Mouse (Mus musculus) thymus, adult 2 months (tissue): ENCODE results near the gene Tbc1d19. TPM values are rescaled to one million over a fixed set of nuclear protein-coding genes. Genes with fewer than 3 reads are reported as not detected.

Source experiments
- DNase-seq: peaks from one replicate; pipeline ENCODE4 v3.0.0; 2021
- H3K27ac ChIP-seq: fragments of 200-500 bp; 2 replicates; pipeline ENCODE4 v1.5.1; 2012; ENCODE audit warnings: low read length, control low read depth; ENCODE audit not compliant: control insufficient read depth, insufficient read depth
- H3K27me3 ChIP-seq: fragments of 200-500 bp; 2 replicates; pipeline ENCODE4 v1.6.1; 2012; ENCODE audit warnings: mild to moderate bottlenecking, low read length, moderate library complexity, mixed read lengths; ENCODE audit not compliant: control insufficient read depth, insufficient read depth
- H3K36me3 ChIP-seq: fragments of 200-500 bp; 2 replicates; pipeline ENCODE4 v1.6.1; 2012; ENCODE audit warnings: mild to moderate bottlenecking, low read length, moderate library complexity; ENCODE audit not compliant: control insufficient read depth, insufficient read depth
- H3K4me1 ChIP-seq: fragments of 200-500 bp; replicated peaks from 2 replicates; pipeline ENCODE4 v1.6.1; 2012; ENCODE audit warnings: low read length; ENCODE audit not compliant: control insufficient read depth, insufficient read depth
- H3K4me3 ChIP-seq: fragments of 200-500 bp; 2 replicates; pipeline ENCODE4 v1.5.1; 2012; ENCODE audit warnings: mild to moderate bottlenecking, low read length, control low read depth, moderate library complexity; ENCODE audit not compliant: control insufficient read depth, insufficient read depth
- CTCF ChIP-seq: fragments of 200-500 bp; IDR thresholded peaks from 2 replicates; pipeline ENCODE4 v1.5.1; 2012; ENCODE audit warnings: mild to moderate bottlenecking, control low read depth, low read length, moderate library complexity, borderline replicate concordance; ENCODE audit not compliant: control insufficient read depth, poor library complexity, insufficient read depth; ENCODE audit errors: extremely low read depth
- POLR2A ChIP-seq: fragments of 200-500 bp; IDR thresholded peaks from 2 replicates; pipeline ENCODE4 v1.6.1; 2012; ENCODE audit warnings: mild to moderate bottlenecking, low read length, control low read depth, moderate library complexity; ENCODE audit not compliant: control insufficient read depth, poor library complexity, insufficient read depth; ENCODE audit errors: extremely low read depth
- WGBS: fragments of 180-500 bp; shearing (Covaris S2); methylation state at CpG from one replicate; pipeline ENCODE4 v1.1.7; 2018; 5-methylcytosine and 5-hydroxymethylcytosine counted together
- polyA plus RNA-seq: library from polyadenylated mRNA; depleted of rRNA; stranded (reverse); fragments of >200 nt; gene quantifications from 2 replicates; pipeline ENCODE4 v1.2.3, GENCODE M21; 2012

The Tbc1d19 gene
- polyA plus RNA-seq, 1 experiment: 5.3 TPM

GRCm38 (mm10) chr5:53934040-53934439 lies 124.6 kb downstream of the Tbc1d19 start:
- H3K4me3 ChIP-seq: no peak overlapping the region
- TF ChIP-seq CTCF (no peak), POLR2A (no peak)
- H3K27me3 ChIP-seq: no peaks in the 10 kb centered on the region
- H3K36me3 ChIP-seq: no peaks in the 10 kb centered on the region
- H3K27ac ChIP-seq: no peak overlapping the region
- H3K4me1 ChIP-seq: 0 out of 2 replicates have a peak, but pooled peaks cover 3% of the 10 kb centered on the region
- WGBS: 97% methylated on average over 2 of the region's 2 CpGs
- no peak for DNase-seq

DNA sequence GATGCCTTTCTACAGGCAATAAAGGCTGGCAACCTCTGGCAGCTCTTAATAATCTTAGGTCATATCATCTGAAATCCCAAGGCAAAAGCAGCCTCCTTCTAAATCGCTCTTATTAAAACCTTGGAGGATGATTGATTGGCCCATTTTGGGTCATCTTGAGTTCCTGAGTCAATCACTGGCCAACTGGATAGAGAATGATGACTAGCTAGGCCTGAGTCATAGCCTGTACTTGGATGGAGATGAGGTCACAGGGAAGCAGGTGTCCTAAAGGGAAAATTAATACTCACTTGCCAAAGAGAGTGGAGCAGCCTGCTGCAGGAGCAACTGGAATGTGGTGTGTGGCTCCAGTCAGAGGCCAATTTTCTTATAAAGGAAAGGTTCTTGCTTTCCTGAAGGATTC lies 125.4 kb downstream of the Tbc1d19 start:
- Histone ChIP-seq H3K27ac (no peak overlapping the region), H3K4me3 (no peak overlapping the region), H3K36me3 (no peaks in the 10 kb centered on the region), H3K27me3 (no peaks in the 10 kb centered on the region), H3K4me1 (0 out of 2 replicates have a peak, but pooled peaks cover under 1% of the 10 kb centered on the region)
- 92% methylated on average over 1 of the region's 1 CpGs for WGBS
- TF ChIP-seq POLR2A (no peak), CTCF (no peak)
- no peak for DNase-seq

DNA sequence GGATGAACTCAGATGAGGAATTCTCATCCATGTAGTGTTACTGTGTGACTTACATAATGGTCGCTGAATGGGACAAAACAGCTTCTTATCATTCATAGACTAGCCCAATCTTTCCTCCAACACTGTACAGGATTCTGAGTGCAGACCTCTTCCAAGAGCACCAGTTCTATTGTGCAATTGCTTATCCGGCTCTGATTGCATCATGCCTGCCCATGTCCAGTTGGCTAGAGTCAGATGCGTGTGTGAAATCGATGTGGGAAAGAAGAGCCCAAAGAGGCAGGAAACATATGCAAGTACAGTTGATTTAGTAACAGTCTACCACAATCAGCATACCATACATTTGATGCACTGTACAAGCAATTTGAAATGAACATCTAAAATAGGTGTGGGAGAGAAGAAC lies 127.8 kb downstream of the Tbc1d19 start:
- TF ChIP-seq CTCF: no peak
- no peak for DNase-seq
- H3K36me3 ChIP-seq: no peaks in the 10 kb centered on the region
- no peaks in the 10 kb centered on the region for H3K4me1 ChIP-seq
- no peaks in the 10 kb centered on the region for H3K27me3 ChIP-seq
- 83% methylated on average over 4 of the region's 4 CpGs for WGBS
- H3K4me3 ChIP-seq: no peak overlapping the region
- no peak overlapping the region for H3K27ac ChIP-seq

GRCm38 (mm10) chr5:53939026-53939425 lies 129.6 kb downstream of the Tbc1d19 start:
- Histone ChIP-seq H3K36me3 (no peaks in the 10 kb centered on the region), H3K4me1 (no peaks in the 10 kb centered on the region), H3K4me3 (no peak overlapping the region), H3K27me3 (no peaks in the 10 kb centered on the region), H3K27ac (no peak overlapping the region)
- TF ChIP-seq CTCF (no peak), POLR2A (no peak)
- DNase-seq: no peak
- WGBS: 96% methylated on average over 7 of the region's 7 CpGs

GRCm38 (mm10) chr5:53941322-53942024 lies 132.1 kb downstream of the Tbc1d19 start:
- Histone ChIP-seq H3K27ac (no peak overlapping the region), H3K36me3 (no peaks in the 10 kb centered on the region), H3K4me3 (no peak overlapping the region), H3K27me3 (no peaks in the 10 kb centered on the region), H3K4me1 (no peaks in the 10 kb centered on the region)
- TF ChIP-seq CTCF (no peak), POLR2A (no peak)
- DNase-seq: no peak
- 83% methylated on average over 11 of the region's 11 CpGs for WGBS

DNA sequence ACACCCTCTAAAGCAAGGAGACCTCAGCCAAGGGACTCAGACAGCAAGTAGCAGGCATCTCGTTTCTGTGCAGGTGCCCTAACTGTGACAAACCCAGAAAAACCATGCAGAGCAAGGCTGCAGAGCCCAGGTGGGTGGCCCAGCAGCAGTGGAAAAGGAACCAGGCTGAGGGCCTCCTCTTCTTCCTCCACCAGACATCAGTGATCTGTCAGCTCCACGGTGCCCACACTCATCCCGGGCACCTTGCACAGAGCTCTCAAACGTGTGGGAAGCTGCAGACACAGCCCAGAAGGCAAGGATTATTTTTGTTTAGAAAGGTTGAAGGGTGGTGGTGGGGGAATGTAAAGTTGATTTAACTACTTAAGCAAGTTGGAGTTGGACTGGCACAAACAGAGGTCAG lies 132.9 kb downstream of the Tbc1d19 start:
- TF ChIP-seq POLR2A (no peak), CTCF (no peak)
- H3K27me3 ChIP-seq: no peaks in the 10 kb centered on the region
- no peak overlapping the region for H3K27ac ChIP-seq
- H3K36me3 ChIP-seq: no peaks in the 10 kb centered on the region
- H3K4me1 ChIP-seq: no peaks in the 10 kb centered on the region
- WGBS: 77% methylated on average over 4 of the region's 4 CpGs
- H3K4me3 ChIP-seq: no peak overlapping the region
- no peak for DNase-seq
